Mouse (Mus musculus): ENCODE results near the gene Ralgapb. TPM values are rescaled to one million over a fixed set of nuclear protein-coding genes. Genes with fewer than 3 reads are reported as not detected.

Ralgapb gene
- polyA plus RNA-seq, 1 experiment from 2014 or later: 17.8 TPM

DNA sequence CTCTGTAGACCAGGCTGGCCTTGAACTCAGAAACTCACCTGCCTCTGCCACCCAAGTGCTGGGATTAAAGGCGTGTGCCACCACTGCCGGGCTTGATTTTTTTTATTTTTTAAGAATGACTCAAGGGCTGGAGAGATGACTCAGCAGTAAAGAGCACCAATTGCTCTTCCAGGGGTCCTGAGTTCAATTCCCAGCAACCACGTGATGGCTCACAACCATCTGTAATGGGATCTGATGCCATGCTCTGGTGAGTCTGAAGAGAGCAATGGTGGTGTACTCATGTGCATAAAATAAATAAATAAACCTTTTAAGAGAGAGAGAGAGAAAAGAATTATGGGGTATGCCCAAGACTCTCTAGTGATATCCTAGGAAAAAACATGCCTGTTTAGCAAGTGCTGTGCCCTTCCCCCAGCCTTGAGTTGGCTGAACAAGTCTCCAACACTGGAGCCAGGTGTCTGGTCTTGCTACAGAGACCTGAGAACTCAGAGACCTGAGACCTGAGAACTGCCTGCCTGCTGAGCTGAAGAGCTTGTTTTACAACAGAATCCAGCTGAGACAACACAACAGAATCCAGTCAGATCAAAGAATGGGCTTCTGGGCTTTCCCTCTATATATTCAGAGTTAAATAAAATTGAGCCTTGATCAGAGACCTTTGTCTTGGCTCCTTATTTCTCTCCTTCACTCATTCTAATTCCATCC, 40.0 kb upstream of the Ralgapb start:
- H3K36me3 ChIP-seq (ENCODE audit: control insufficient read depth, insufficient read depth, low read length): no peaks in the 10 kb centered on the region
- peaks cover 7% of the 10 kb centered on the region for H3K27me3 ChIP-seq (ENCODE audit: control insufficient read depth, insufficient read depth, low read length)
- H3K4me2 ChIP-seq (ENCODE audit: low read length): no peak overlapping the region
- 0 out of 4 replicates have a peak, but pooled peaks cover 0 to 2% of the 10 kb centered on the region in 2 experiments for H3K4me1 ChIP-seq (ENCODE audit: control insufficient read depth in 2 of 2, insufficient read depth in 2 of 2, low read length in 2 of 2)
- no peak overlapping the region for H3K27ac ChIP-seq (replicated peaks in 1 of 2; ENCODE audit: control insufficient read depth in 1 of 2, insufficient read depth in 1 of 2, low read depth in 2 of 2, low read length in 2 of 2)
- no peaks in the 10 kb centered on the region for H3K9me3 ChIP-seq (ENCODE audit: control insufficient read depth, low read length)
- H3K4me3 ChIP-seq (ENCODE audit: control insufficient read depth in 1 of 2, insufficient read depth in 1 of 2, low read depth in 1 of 2, low read length in 2 of 2): no peak overlapping the region
- ATAC-seq (ENCODE audit: insufficient number of reproducible peaks, insufficient read depth, low FRiP score, low read depth): no peak
- no peak overlapping the region for H3K9ac ChIP-seq (ENCODE audit: low read length)
- WGBS: 76% methylated on average over 3 of the region's 3 CpGs

DNA sequence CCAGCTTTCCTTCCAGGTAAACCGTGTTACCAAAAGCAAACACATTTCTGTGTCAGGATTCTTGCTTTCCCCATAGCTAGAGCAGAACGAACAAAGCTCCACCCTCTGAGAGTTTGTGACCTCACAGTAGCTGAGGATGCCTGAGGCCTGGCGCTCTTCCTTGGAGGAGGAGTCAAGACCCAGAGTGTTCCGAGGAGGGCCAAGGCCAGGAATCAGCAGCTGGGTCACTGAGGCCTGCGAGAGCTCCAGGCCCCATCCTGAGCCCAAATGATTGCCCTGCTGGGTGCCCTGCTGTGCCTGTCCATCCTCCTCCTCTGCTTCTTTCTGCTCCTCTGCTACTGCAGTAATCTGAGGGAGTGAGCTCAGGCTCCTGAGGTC, 39.5 kb upstream of the Ralgapb start:
- Histone ChIP-seq H3K27me3 (ENCODE audit: control insufficient read depth, insufficient read depth, low read length) (peaks cover 13% of the 10 kb centered on the region), H3K36me3 (ENCODE audit: control insufficient read depth, insufficient read depth, low read length) (no peaks in the 10 kb centered on the region), H3K9ac (ENCODE audit: low read length) (no peak overlapping the region), H3K4me3 (ENCODE audit: control insufficient read depth in 1 of 2, insufficient read depth in 1 of 2, low read depth in 1 of 2, low read length in 2 of 2) (no peak overlapping the region), H3K9me3 (ENCODE audit: control insufficient read depth, low read length) (no peaks in the 10 kb centered on the region), H3K4me1 (ENCODE audit: control insufficient read depth in 2 of 2, insufficient read depth in 2 of 2, low read length in 2 of 2) (0 out of 4 replicates have a peak, but pooled peaks cover 0 to 2% of the 10 kb centered on the region in 2 experiments), H3K27ac (replicated peaks in 1 of 2; ENCODE audit: control insufficient read depth in 1 of 2, insufficient read depth in 1 of 2, low read depth in 2 of 2, low read length in 2 of 2) (no peak overlapping the region), H3K4me2 (ENCODE audit: low read length) (no peak overlapping the region)
- 15% methylated on average over 5 of the region's 5 CpGs for WGBS
- ATAC-seq (ENCODE audit: insufficient number of reproducible peaks, insufficient read depth, low FRiP score, low read depth): no peak

DNA sequence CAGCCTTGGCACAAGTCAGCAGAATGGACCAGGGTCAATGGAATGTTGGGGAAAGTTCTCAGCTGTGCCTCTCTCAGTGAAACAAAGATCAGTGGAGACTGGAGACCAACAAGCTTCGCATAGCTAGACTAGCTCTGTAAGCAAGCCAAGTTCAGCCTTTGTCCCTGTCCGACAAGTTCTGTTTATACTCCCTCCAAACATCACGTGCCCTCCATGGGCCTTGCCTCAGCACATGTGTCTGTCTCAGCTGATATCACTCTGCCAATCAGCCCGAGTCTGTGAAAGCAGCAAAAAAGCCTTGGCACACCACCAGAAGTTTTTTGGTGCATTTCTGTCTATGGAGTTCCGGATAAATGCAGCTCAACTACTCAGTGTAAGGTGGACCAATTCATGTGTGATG, 36.6 kb upstream of the Ralgapb start:
- no peaks in the 10 kb centered on the region for H3K9me3 ChIP-seq (ENCODE audit: control insufficient read depth, low read length)
- H3K4me2 ChIP-seq (ENCODE audit: low read length): no peak overlapping the region
- no peak overlapping the region for H3K9ac ChIP-seq (ENCODE audit: low read length)
- 45% methylated on average over 5 of the region's 5 CpGs for WGBS
- peaks cover 0 to 3% of the 10 kb centered on the region in 2 experiments; a peak in 1 of 4 replicates for H3K4me1 ChIP-seq (ENCODE audit: control insufficient read depth in 2 of 2, insufficient read depth in 2 of 2, low read length in 2 of 2)
- no peak overlapping the region for H3K27ac ChIP-seq (replicated peaks in 1 of 2; ENCODE audit: control insufficient read depth in 1 of 2, insufficient read depth in 1 of 2, low read depth in 2 of 2, low read length in 2 of 2)
- no peak for ATAC-seq (ENCODE audit: insufficient number of reproducible peaks, insufficient read depth, low FRiP score, low read depth)
- no peaks in the 10 kb centered on the region for H3K36me3 ChIP-seq (ENCODE audit: control insufficient read depth, insufficient read depth, low read length)
- H3K4me3 ChIP-seq (ENCODE audit: control insufficient read depth in 1 of 2, insufficient read depth in 1 of 2, low read depth in 1 of 2, low read length in 2 of 2): no peak overlapping the region
- H3K27me3 ChIP-seq (ENCODE audit: control insufficient read depth, insufficient read depth, low read length): peaks cover 33% of the 10 kb centered on the region

DNA sequence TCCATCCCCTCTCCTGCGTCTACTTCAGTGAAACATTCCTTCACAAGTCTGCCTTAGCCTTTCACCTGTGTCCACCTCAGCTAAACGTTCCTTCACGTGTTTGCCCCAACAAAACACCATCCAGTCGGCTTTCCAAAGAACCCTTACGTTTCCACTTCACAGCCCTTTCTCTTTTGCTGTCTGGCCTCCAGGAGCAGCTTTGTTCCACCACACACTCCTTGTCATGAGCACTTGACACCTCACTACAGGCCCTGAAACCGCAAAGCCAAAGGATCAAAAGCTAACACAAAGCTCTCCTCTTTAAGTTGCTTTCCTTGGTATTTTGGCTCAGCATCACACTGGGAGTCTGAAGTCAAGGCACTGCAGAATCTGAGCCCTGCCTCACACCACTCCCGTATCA, 36.1 kb upstream of the Ralgapb start:
- no peak overlapping the region for H3K4me2 ChIP-seq (ENCODE audit: low read length)
- peaks cover 0 to 3% of the 10 kb centered on the region in 2 experiments; a peak in 1 of 4 replicates for H3K4me1 ChIP-seq (ENCODE audit: control insufficient read depth in 2 of 2, insufficient read depth in 2 of 2, low read length in 2 of 2)
- H3K27me3 ChIP-seq (ENCODE audit: control insufficient read depth, insufficient read depth, low read length): peaks cover 33% of the 10 kb centered on the region
- no peaks in the 10 kb centered on the region for H3K36me3 ChIP-seq (ENCODE audit: control insufficient read depth, insufficient read depth, low read length)
- H3K4me3 ChIP-seq (ENCODE audit: control insufficient read depth in 1 of 2, insufficient read depth in 1 of 2, low read depth in 1 of 2, low read length in 2 of 2): no peak overlapping the region
- 65% methylated on average over 7 of the region's 7 CpGs for WGBS
- ATAC-seq (ENCODE audit: insufficient number of reproducible peaks, insufficient read depth, low FRiP score, low read depth): peak; percentile 25; the same call in 1 of the 2 replicates
- H3K9ac ChIP-seq (ENCODE audit: low read length): no peak overlapping the region
- no peak overlapping the region for H3K27ac ChIP-seq (replicated peaks in 1 of 2; ENCODE audit: control insufficient read depth in 1 of 2, insufficient read depth in 1 of 2, low read depth in 2 of 2, low read length in 2 of 2)
- H3K9me3 ChIP-seq (ENCODE audit: control insufficient read depth, low read length): no peaks in the 10 kb centered on the region

DNA sequence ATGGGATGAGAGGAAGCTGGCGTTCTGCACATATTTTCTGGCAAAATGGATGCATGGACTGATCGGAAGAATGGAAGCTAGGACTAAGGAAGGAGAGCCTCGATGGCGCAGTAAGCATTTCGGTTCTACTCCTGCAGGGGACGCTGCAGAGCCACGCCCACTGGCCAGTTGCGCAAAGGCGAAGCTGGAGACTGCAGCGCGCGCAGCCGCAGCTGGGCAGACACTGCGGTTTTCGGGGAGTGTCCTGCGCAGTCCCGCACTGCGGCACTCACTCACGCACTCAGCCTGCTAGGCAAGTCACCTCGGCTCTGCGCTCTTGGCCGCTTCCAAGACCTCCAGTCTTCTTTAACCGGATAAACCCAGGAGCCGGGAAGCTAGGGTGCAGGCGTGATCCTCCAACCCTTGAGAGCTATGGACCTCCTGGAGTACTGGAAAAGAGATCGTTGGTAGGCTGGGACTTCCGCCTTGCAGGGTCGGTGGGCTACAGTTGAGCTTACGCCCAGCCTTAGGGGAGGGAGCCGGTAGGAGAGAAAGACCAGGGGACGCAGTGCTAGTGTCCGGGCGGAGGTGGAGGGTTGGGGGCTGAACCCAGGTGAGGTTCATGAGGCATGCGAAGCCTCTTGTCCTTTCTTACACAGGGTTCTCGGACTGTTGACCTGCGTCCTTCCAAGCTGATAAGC, 34.1 kb upstream of the Ralgapb start, which contains the start of gene Snhg11:
Snhg11 (plus strand) TSS at position 196 of the 680 bp plus-strand sequence.
- peaks cover 0 to 3% of the 10 kb centered on the region in 2 experiments; a peak in 1 of 4 replicates for H3K4me1 ChIP-seq (ENCODE audit: control insufficient read depth in 2 of 2, insufficient read depth in 2 of 2, low read length in 2 of 2)
- peak within 1 kb of the TSS; percentile 16 to 17 for H3K4me3 ChIP-seq (ENCODE audit: control insufficient read depth in 1 of 2, insufficient read depth in 1 of 2, low read depth in 1 of 2, low read length in 2 of 2)
- no peaks in the 10 kb centered on the region for H3K36me3 ChIP-seq (ENCODE audit: control insufficient read depth, insufficient read depth, low read length)
- H3K27me3 ChIP-seq (ENCODE audit: control insufficient read depth, insufficient read depth, low read length): peaks cover 33% of the 10 kb centered on the region
- peak within 1 kb of the TSS; percentile 55 for H3K4me2 ChIP-seq (ENCODE audit: low read length)
- no peak within 1 kb of the TSS for H3K27ac ChIP-seq (replicated peaks in 1 of 2; ENCODE audit: control insufficient read depth in 1 of 2, insufficient read depth in 1 of 2, low read depth in 2 of 2, low read length in 2 of 2)
- 2% methylated on average over 36 of the region's 36 CpGs for WGBS
- H3K9ac ChIP-seq (ENCODE audit: low read length): 0 out of 2 replicates have a peak within 1 kb of the TSS, but pooled peaks have one; percentile 1
- H3K9me3 ChIP-seq (ENCODE audit: control insufficient read depth, low read length): no peaks in the 10 kb centered on the region
- ATAC-seq (ENCODE audit: insufficient number of reproducible peaks, insufficient read depth, low FRiP score, low read depth): no peak

DNA sequence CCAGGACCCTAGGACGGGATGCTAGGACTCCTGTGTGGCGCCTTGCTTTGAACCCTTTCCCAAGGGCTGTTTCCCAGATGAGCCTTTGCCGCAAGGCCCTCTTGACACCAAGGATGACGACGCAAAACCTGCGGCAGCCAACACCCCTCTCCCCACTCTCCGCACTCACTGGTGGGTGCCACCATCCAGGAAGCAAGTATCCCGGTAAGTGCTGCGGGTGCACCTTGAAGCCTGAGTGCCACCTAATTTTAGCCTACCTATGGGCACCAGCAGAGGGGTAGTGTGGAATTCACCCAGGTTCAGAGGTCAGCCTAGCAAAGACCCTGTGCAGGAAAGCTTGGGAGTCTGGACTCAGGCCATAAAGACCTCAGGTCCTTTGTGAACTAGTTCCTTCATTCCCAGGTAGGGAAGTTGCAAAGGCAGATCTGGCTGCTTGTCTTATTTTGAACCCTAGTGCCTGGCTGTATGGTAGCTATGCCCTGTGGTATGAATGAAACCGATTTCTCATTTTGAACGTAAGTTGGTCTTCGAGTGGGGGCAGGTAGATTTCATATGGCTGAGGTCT, 33.4 kb upstream of the Ralgapb start:
- Histone ChIP-seq H3K4me3 (ENCODE audit: control insufficient read depth in 1 of 2, insufficient read depth in 1 of 2, low read depth in 1 of 2, low read length in 2 of 2) (peak overlapping the region in 1 of 2 experiments; percentile 17; a peak in 1 of 4 replicates), H3K27me3 (ENCODE audit: control insufficient read depth, insufficient read depth, low read length) (peaks cover 33% of the 10 kb centered on the region)

DNA sequence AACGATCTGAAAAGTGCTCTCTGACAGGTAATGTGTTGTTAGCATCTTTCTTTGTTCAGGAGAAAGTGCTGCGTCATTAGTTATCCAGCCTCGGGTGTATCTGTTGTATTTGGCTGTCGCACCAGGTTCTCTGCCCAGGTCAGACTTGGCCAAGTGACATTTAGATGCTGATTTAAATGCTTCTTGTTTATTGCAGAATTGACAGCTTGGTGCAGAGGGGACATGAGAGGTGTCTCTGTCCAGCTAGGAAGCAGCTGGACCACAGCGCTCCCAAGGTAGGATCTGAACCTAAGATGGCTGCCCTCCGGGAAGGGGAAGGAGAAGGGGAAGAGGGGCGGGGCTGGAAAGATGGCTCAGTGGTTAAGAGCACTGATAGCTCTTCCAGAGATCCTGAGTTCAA, 32.9 kb upstream of the Ralgapb start:
- ATAC-seq (ENCODE audit: insufficient number of reproducible peaks, insufficient read depth, low FRiP score, low read depth): no peak
- H3K9me3 ChIP-seq (ENCODE audit: control insufficient read depth, low read length): no peaks in the 10 kb centered on the region
- H3K9ac ChIP-seq (ENCODE audit: low read length): no peak overlapping the region
- WGBS: 51% methylated on average over 7 of the region's 7 CpGs
- no peak overlapping the region for H3K4me3 ChIP-seq (ENCODE audit: control insufficient read depth in 1 of 2, insufficient read depth in 1 of 2, low read depth in 1 of 2, low read length in 2 of 2)
- H3K4me2 ChIP-seq (ENCODE audit: low read length): no peak overlapping the region
- no peak overlapping the region for H3K27ac ChIP-seq (replicated peaks in 1 of 2; ENCODE audit: control insufficient read depth in 1 of 2, insufficient read depth in 1 of 2, low read depth in 2 of 2, low read length in 2 of 2)
- H3K27me3 ChIP-seq (ENCODE audit: control insufficient read depth, insufficient read depth, low read length): peaks cover 33% of the 10 kb centered on the region
- peaks cover 0 to 3% of the 10 kb centered on the region in 2 experiments; a peak in 1 of 4 replicates for H3K4me1 ChIP-seq (ENCODE audit: control insufficient read depth in 2 of 2, insufficient read depth in 2 of 2, low read length in 2 of 2)
- H3K36me3 ChIP-seq (ENCODE audit: control insufficient read depth, insufficient read depth, low read length): no peaks in the 10 kb centered on the region

More for the DNA sequence above, 33.4 kb upstream of the Ralgapb start:
- H3K27ac ChIP-seq (replicated peaks in 1 of 2; ENCODE audit: control insufficient read depth in 1 of 2, insufficient read depth in 1 of 2, low read depth in 2 of 2, low read length in 2 of 2): no peak overlapping the region
- no peak for ATAC-seq (ENCODE audit: insufficient number of reproducible peaks, insufficient read depth, low FRiP score, low read depth)
- H3K4me2 ChIP-seq (ENCODE audit: low read length): no peak overlapping the region
- no peaks in the 10 kb centered on the region for H3K9me3 ChIP-seq (ENCODE audit: control insufficient read depth, low read length)
- 28% methylated on average over 12 of the region's 12 CpGs for WGBS
- H3K9ac ChIP-seq (ENCODE audit: low read length): no peak overlapping the region
- H3K4me1 ChIP-seq (ENCODE audit: control insufficient read depth in 2 of 2, insufficient read depth in 2 of 2, low read length in 2 of 2): peaks cover 0 to 3% of the 10 kb centered on the region in 2 experiments; a peak in 1 of 4 replicates
- no peaks in the 10 kb centered on the region for H3K36me3 ChIP-seq (ENCODE audit: control insufficient read depth, insufficient read depth, low read length)

All from heart, embryonic 14.5 days (tissue).